Mouse (Mus musculus): Measurements from ENCODE around the gene Nt5dc3.

- TF ChIP-seq MAX (IDR thresholded peaks at IDR 0.05) (no peak), CTCF (IDR thresholded peaks at IDR 0.05; ENCODE audit: control insufficient read depth, insufficient read depth, insufficient read length) (no peak), CEBPB (IDR thresholded peaks at IDR 0.05; ENCODE audit: low read depth) (no peak), USF1 (IDR thresholded peaks at IDR 0.05; ENCODE audit: low read depth) (no peak), MYOD1 (IDR thresholded peaks at IDR 0.05; ENCODE audit: control insufficient read depth, insufficient read length, low read depth) (no peak)
Observed at GRCm38 (mm10) chr10:86765344-86765966, 13.3 kb upstream of the Nt5dc3 start.
